Mouse (Mus musculus) myocyte (in vitro differentiated cells): ENCODE measurements around the gene Olfr1256. TPM values are rescaled to one million over a fixed set of nuclear protein-coding genes. Genes with fewer than 3 reads are reported as not detected.

ENCODE experiments used
- H3K27me3 ChIP-seq: one replicate; pipeline ENCODE4 v1.6.1; 2011; ENCODE audit not compliant: control insufficient read depth, insufficient read depth, insufficient read length
- H3K36me3 ChIP-seq: one replicate; pipeline ENCODE4 v1.6.1; 2011; ENCODE audit not compliant: control insufficient read depth, insufficient read depth
- H3K4me2 ChIP-seq: one replicate; pipeline ENCODE4 v1.6.1; 2011; ENCODE audit warnings: low read depth, control low read depth
- H3K4me3 ChIP-seq: one replicate; pipeline ENCODE4 v1.5.1; 2011; ENCODE audit warnings: mild to moderate bottlenecking, control low read depth, moderate library complexity
- H3K79me2 ChIP-seq: one replicate; pipeline ENCODE4 v1.6.1; 2011; ENCODE audit not compliant: control insufficient read depth, insufficient read depth
- H3ac ChIP-seq: one replicate; pipeline ENCODE4 v1.6.1; 2011; ENCODE audit not compliant: control insufficient read depth, insufficient read length
- CEBPB ChIP-seq: IDR thresholded peaks from 2 replicates; pipeline ENCODE4 v1.6.1; 2011; ENCODE audit warnings: mild to moderate bottlenecking, moderate library complexity; ENCODE audit not compliant: poor library complexity, insufficient read depth, severe bottlenecking
- E2F4 ChIP-seq: IDR thresholded peaks from one replicate; pipeline ENCODE4 v1.6.1; 2011; ENCODE audit warnings: mild to moderate bottlenecking, control low read depth, moderate library complexity; ENCODE audit not compliant: insufficient read depth
- MAX ChIP-seq: IDR thresholded peaks from one replicate; pipeline ENCODE4 v1.6.1; 2011; ENCODE audit warnings: low read depth, mild to moderate bottlenecking, control low read depth
- MYOD1 ChIP-seq, 3 experiments: IDR thresholded peaks; one replicate each; pipeline ENCODE4 v1.6.1; 2011; ENCODE audit warnings: control low read depth in 2 of 3, low read depth in 2 of 3, mild to moderate bottlenecking in 2 of 3, moderate library complexity in 1 of 3; ENCODE audit not compliant: insufficient read length in 2 of 3, control insufficient read depth in 1 of 3
- MYOG ChIP-seq, 3 experiments: IDR thresholded peaks; one replicate each; pipeline ENCODE4 v1.6.1; 2011; ENCODE audit warnings: control low read depth in 2 of 3, low read depth in 2 of 3, mild to moderate bottlenecking in 2 of 3; ENCODE audit not compliant: insufficient read length in 2 of 3, control insufficient read depth in 1 of 3, insufficient read depth in 1 of 3
- POLR2A ChIP-seq: IDR thresholded peaks from one replicate; pipeline ENCODE4 v1.6.1; 2011; ENCODE audit warnings: low read depth, mild to moderate bottlenecking, control low read depth, moderate library complexity; ENCODE audit not compliant: insufficient read length
- POLR2AphosphoS2 ChIP-seq: IDR thresholded peaks from one replicate; pipeline ENCODE4 v1.6.1; 2011; ENCODE audit warnings: low read depth, control low read depth; ENCODE audit not compliant: insufficient read length
- REST ChIP-seq: IDR thresholded peaks from one replicate; pipeline ENCODE4 v1.6.1; 2011; ENCODE audit warnings: mild to moderate bottlenecking, control low read depth, moderate library complexity; ENCODE audit not compliant: insufficient read depth, insufficient read length
- SRF ChIP-seq: IDR thresholded peaks from one replicate; pipeline ENCODE4 v1.6.1; 2011; ENCODE audit warnings: low read depth; ENCODE audit not compliant: control insufficient read depth, insufficient read length
- TCF12 ChIP-seq: IDR thresholded peaks from one replicate; pipeline ENCODE4 v1.6.1; 2011; ENCODE audit warnings: mild to moderate bottlenecking, control low read depth; ENCODE audit not compliant: poor library complexity, insufficient read depth, severe bottlenecking
- TCF3 ChIP-seq: IDR thresholded peaks from one replicate; pipeline ENCODE4 v1.6.1; 2011; ENCODE audit warnings: low read depth, control low read depth; ENCODE audit not compliant: insufficient read length
- USF1 ChIP-seq: IDR thresholded peaks from one replicate; pipeline ENCODE4 v1.6.1; 2011; ENCODE audit warnings: low read depth, mild to moderate bottlenecking, control low read depth, moderate library complexity
- polyA plus RNA-seq: library from polyadenylated mRNA; unstranded; fragments of >200 nt; fragmentation: generic; extraction: Trizol; gene quantifications from one replicate; pipeline ENCODE4 v1.2.1, GENCODE M21; 2012; ENCODE audit warnings: missing spikeins

The Olfr1256 gene
- polyA plus RNA-seq, 1 experiment = not detected

DNA sequence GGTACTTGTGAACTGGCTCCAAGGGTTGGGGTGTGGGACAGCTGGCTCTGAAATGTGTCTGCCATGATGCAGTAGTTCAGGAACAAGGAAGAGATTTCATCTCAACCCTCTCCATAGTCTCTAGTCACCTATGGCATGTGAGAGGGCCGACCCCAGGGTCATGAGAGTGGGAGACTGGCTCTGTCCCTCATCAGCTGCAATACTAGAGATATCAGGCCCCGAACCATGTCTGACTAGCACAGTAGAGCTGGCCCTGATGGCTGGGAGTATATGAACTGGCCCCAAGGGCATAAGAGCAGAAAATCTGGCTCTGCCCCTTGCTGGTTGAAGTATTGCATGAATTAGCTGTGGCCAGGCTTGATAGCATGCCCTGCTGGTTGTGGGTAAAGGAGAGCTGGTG lies 30.6 kb downstream of the Olfr1256 start:
- Histone ChIP-seq H3K4me3 (no peak overlapping the region), H3ac (no peak overlapping the region), H3K36me3 (no peaks in the 10 kb centered on the region), H3K4me2 (no peak overlapping the region), H3K27me3 (no peaks in the 10 kb centered on the region), H3K79me2 (no peaks in the 10 kb centered on the region)
- TF ChIP-seq TCF12 (no peak), MAX (no peak), POLR2AphosphoS2 (no peak), CEBPB (no peak), TCF3 (no peak), MYOD1 (IDR thresholded peaks at IDR 0.05; ENCODE audit: control insufficient read depth in 1 of 3, insufficient read length in 2 of 3, low read depth in 2 of 3) (no peak), SRF (no peak)

GRCm38 (mm10) chr2:89799583-89799982 lies 41.8 kb downstream of the Olfr1256 start:
- H3K36me3 ChIP-seq = no peaks in the 10 kb centered on the region

DNA sequence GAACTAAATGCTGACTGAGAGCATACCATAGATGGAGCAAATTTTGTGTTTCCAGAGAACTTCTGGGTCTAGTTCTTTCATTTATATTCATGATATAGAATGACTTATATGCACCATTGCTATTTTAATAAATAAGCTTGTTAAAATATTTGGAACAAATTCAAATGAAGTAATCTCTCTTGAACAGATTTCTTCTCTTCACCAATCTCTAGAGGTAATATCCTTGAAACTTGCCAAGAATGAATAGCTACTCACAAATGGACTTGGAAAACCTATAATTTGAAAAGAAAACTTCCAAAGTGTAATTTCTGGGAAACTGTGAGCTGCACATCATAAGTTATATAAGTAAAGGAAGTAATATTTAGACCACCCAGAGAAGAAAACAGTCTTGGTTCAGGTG lies 47.8 kb downstream of the Olfr1256 start, which contains the start of gene Olfr1254:
TSS of gene Olfr1254 (minus strand) at position 101 of the 400 bp plus-strand sequence.
- Histone ChIP-seq H3K27me3 (no peaks in the 10 kb centered on the region), H3K79me2 (no peaks in the 10 kb centered on the region), H3ac (no peak within 1 kb of the TSS), H3K36me3 (no peaks in the 10 kb centered on the region), H3K4me3 (no peak within 1 kb of the TSS), H3K4me2 (no peak within 1 kb of the TSS)
- TF ChIP-seq TCF3 (no peak), MYOD1 (IDR thresholded peaks at IDR 0.05; ENCODE audit: control insufficient read depth in 1 of 3, insufficient read length in 2 of 3, low read depth in 2 of 3) (no peak), CEBPB (no peak)

More at GRCm38 (mm10) chr2:89799583-89799982, 41.8 kb downstream of the Olfr1256 start:
- Histone ChIP-seq H3ac (no peak overlapping the region), H3K4me2 (no peak overlapping the region), H3K79me2 (no peaks in the 10 kb centered on the region), H3K4me3 (no peak overlapping the region), H3K27me3 (no peaks in the 10 kb centered on the region)
- TF ChIP-seq SRF = no peak
- TF ChIP-seq MAX = no peak
- no peak for TF ChIP-seq MYOG (IDR thresholded peaks at IDR 0.05; ENCODE audit: control insufficient read depth in 1 of 3, insufficient read depth in 1 of 3, insufficient read length in 2 of 3, low read depth in 2 of 3)
- no peak for TF ChIP-seq TCF12
- TF ChIP-seq POLR2AphosphoS2 = no peak
- TF ChIP-seq E2F4 = no peak
- TF ChIP-seq CEBPB = no peak
- TF ChIP-seq TCF3 = no peak
- TF ChIP-seq USF1 = no peak
- no peak for TF ChIP-seq REST
- TF ChIP-seq MYOD1 (IDR thresholded peaks at IDR 0.05; ENCODE audit: control insufficient read depth in 1 of 3, insufficient read length in 2 of 3, low read depth in 2 of 3) = no peak
- TF ChIP-seq POLR2A = no peak

Other genes with a start within 250 kb of the Olfr1256 start
- not detected for gene Olfr1246, start 248.4 kb downstream of the Olfr1256 start, polyA plus RNA-seq
- gene Olfr1247, start 227.4 kb downstream of the Olfr1256 start, polyA plus RNA-seq = not detected
- gene Olfr1248, start 223.3 kb downstream of the Olfr1256 start, polyA plus RNA-seq = not detected
- not detected for gene Olfr1249, start 206.6 kb downstream of the Olfr1256 start, polyA plus RNA-seq
- gene Olfr1250, start 180.1 kb downstream of the Olfr1256 start, polyA plus RNA-seq = 0.04 TPM
- gene Olfr1251, start 169.6 kb downstream of the Olfr1256 start, polyA plus RNA-seq = 0.20 TPM
- not detected for gene Olfr1252, start 116.5 kb downstream of the Olfr1256 start, polyA plus RNA-seq
- not detected for gene Olfr1253, start 84.5 kb downstream of the Olfr1256 start, polyA plus RNA-seq
- gene Olfr1254, start 47.9 kb downstream of the Olfr1256 start, polyA plus RNA-seq = not detected
- gene Olfr1255, start 29.5 kb downstream of the Olfr1256 start, polyA plus RNA-seq = not detected
- gene Olfr48, start 6.7 kb upstream of the Olfr1256 start, polyA plus RNA-seq = not detected
- not detected for gene Olfr1257, start 36.9 kb upstream of the Olfr1256 start, polyA plus RNA-seq
- 0.17 TPM for gene Olfr1258, start 85.8 kb upstream of the Olfr1256 start, polyA plus RNA-seq
- gene Olfr1259, start 107.1 kb upstream of the Olfr1256 start, polyA plus RNA-seq = 0.59 TPM
- 0.05 TPM for gene Olfr1260, start 132.8 kb upstream of the Olfr1256 start, polyA plus RNA-seq
- not detected for gene Olfr1261, start 149.7 kb upstream of the Olfr1256 start, polyA plus RNA-seq
- gene Olfr1262, start 158.6 kb upstream of the Olfr1256 start, polyA plus RNA-seq = not detected
- gene Olfr1263, start 170.6 kb upstream of the Olfr1256 start, polyA plus RNA-seq = 0.02 TPM
- not detected for gene Olfr1264, start 184.0 kb upstream of the Olfr1256 start, polyA plus RNA-seq
- not detected for gene Olfr1265, start 193.8 kb upstream of the Olfr1256 start, polyA plus RNA-seq
- gene Olfr140, start 222.0 kb upstream of the Olfr1256 start, polyA plus RNA-seq = not detected